Mouse (Mus musculus) liver, adult 2 months (tissue): ENCODE data around the gene Tmprss11d.

Source experiments
- CTCF ChIP-seq: fragments of 200-500 bp; IDR thresholded peaks from 2 replicates; pipeline ENCODE4 v1.5.1; 2011; ENCODE audit warnings: low read depth, low read length, control low read depth
- POLR2A ChIP-seq: fragments of 200-500 bp; IDR thresholded peaks from 2 replicates; pipeline ENCODE4 v1.6.1; 2011; ENCODE audit warnings: low read length, control low read depth; ENCODE audit not compliant: insufficient read depth; ENCODE audit errors: extremely low read depth

GRCm38 (mm10) chr5:86359412-86359985 lies 13.7 kb downstream of the Tmprss11d start:
- TF ChIP-seq CTCF (no peak), POLR2A (no peak)
